Mouse (Mus musculus): ENCODE results near the gene Nav3. TPM values are rescaled to one million over a fixed set of nuclear protein-coding genes. Genes with fewer than 3 reads are reported as not detected.

The Nav3 gene
- polyA plus RNA-seq, 1 experiment from 2014 or later, result 17.6 TPM

GRCm38 (mm10) chr10:110094433-110094832 lies 361.6 kb downstream of the Nav3 start:
- no peak for ATAC-seq
- Histone ChIP-seq H3K4me2 (ENCODE audit: low read length) (no peak overlapping the region), H3K4me1 (ENCODE audit: control insufficient read depth, insufficient read depth, low read length) (no peaks in the 10 kb centered on the region), H3K36me3 (ENCODE audit: control insufficient read depth, insufficient read depth, low read length) (no peaks in the 10 kb centered on the region), H3K9ac (ENCODE audit: low read length) (no peak overlapping the region), H3K27ac (ENCODE audit: low read depth, low read length) (no peak overlapping the region), H3K27me3 (replicated peaks; ENCODE audit: control insufficient read depth, insufficient read depth, low read length) (no peaks in the 10 kb centered on the region), H3K9me3 (replicated peaks; ENCODE audit: control insufficient read depth, low read length) (no peaks in the 10 kb centered on the region), H3K4me3 (ENCODE audit: low read depth, low read length) (no peak overlapping the region)
- DNase-seq (ENCODE audit: low spot score), result no peak

DNA sequence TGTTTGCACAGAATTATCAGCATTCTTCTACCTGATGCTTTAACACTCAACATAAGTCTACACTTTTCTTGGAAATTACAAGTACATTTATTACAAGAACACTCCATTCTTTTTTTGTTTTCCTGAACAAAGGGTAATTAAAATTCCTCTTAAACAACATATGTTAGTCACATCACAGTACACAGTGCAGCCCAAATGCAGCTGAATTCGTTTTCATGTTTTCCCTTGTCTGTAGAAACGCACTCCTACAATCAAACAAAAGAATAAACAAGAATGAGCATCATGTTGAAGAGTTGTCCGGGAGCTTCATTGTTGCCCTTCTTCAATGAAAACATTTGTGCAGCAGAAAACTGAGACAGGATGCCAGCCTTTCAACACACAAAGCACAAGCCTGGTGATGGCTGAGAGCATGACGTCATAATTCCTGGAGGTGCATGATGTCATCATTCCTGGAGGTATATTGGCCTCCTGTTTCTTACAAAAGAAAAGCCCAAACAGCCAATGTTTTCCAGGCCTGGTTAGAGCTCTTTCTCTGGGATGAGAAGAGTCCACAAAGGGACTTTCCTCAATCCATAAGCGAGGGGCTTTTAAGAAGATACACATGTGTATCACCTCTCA lies 367.5 kb downstream of the Nav3 start:
- Histone ChIP-seq H3K9ac (ENCODE audit: low read length) (no peak overlapping the region), H3K9me3 (replicated peaks; ENCODE audit: control insufficient read depth, low read length) (no peaks in the 10 kb centered on the region), H3K4me2 (ENCODE audit: low read length) (no peak overlapping the region), H3K4me1 (ENCODE audit: control insufficient read depth, insufficient read depth, low read length) (peaks cover 4% of the 10 kb centered on the region; the same call in 1 of the 2 replicates), H3K27me3 (replicated peaks; ENCODE audit: control insufficient read depth, insufficient read depth, low read length) (no peaks in the 10 kb centered on the region), H3K27ac (ENCODE audit: low read depth, low read length) (no peak overlapping the region), H3K4me3 (ENCODE audit: low read depth, low read length) (no peak overlapping the region), H3K36me3 (ENCODE audit: control insufficient read depth, insufficient read depth, low read length) (no peaks in the 10 kb centered on the region)
- DNase-seq (ENCODE audit: low spot score), result peak; percentile 49
- peak; percentile 70 for ATAC-seq
- 27% methylated on average over 5 of the region's 5 CpGs for WGBS

DNA sequence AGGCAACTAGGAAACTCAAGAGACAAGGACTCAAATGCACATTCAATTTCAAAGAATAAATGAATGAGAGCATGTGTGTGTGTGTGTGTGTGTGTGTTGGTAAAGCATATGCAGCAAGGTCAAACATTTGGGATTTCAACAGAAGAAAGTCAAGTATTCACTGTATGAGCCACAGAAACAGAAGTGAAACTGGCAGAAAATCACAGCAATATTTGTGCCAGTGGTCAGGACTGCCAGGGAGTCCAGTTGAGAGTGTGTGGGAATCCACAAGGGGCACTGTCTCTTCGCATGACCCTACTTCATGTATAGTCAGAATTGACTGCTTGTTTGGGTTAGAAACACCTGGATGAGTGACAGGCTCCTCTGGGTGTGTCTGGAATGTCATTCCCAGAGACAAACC lies 370.1 kb downstream of the Nav3 start:
- Histone ChIP-seq H3K4me2 (ENCODE audit: low read length) (no peak overlapping the region), H3K4me3 (ENCODE audit: low read depth, low read length) (no peak overlapping the region), H3K9me3 (replicated peaks; ENCODE audit: control insufficient read depth, low read length) (no peaks in the 10 kb centered on the region), H3K36me3 (ENCODE audit: control insufficient read depth, insufficient read depth, low read length) (no peaks in the 10 kb centered on the region), H3K27ac (ENCODE audit: low read depth, low read length) (no peak overlapping the region), H3K27me3 (replicated peaks; ENCODE audit: control insufficient read depth, insufficient read depth, low read length) (no peaks in the 10 kb centered on the region), H3K4me1 (ENCODE audit: control insufficient read depth, insufficient read depth, low read length) (peaks cover 4% of the 10 kb centered on the region; the same call in 1 of the 2 replicates), H3K9ac (ENCODE audit: low read length) (no peak overlapping the region)
- ATAC-seq (no peak), DNase-seq (ENCODE audit: low spot score) (no peak)
- WGBS, result 71% methylated on average over 1 of the region's 1 CpGs

DNA sequence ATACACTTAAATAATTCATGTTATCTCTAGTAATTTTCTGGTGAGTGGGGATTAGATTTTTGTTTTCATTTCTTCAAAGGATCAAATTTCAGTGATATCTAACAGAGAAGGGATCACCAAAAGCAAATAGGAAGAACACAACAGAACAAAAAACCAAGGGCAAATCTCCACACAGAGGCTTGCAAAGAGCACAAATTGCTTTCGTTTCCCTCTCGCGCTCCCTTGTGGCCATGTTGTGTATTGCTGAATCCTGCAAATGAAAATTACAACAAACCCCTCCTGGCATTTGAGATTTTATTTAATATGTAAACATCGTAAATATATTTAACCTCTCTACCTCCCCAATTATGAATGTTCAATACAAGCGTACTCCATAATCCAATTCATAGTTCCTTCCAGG lies 370.8 kb downstream of the Nav3 start:
- peak; percentile 71 for DNase-seq (ENCODE audit: low spot score)
- Histone ChIP-seq H3K27ac (ENCODE audit: low read depth, low read length) (no peak overlapping the region), H3K36me3 (ENCODE audit: control insufficient read depth, insufficient read depth, low read length) (no peaks in the 10 kb centered on the region), H3K4me3 (ENCODE audit: low read depth, low read length) (no peak overlapping the region), H3K4me1 (ENCODE audit: control insufficient read depth, insufficient read depth, low read length) (peaks cover 4% of the 10 kb centered on the region; the same call in 1 of the 2 replicates), H3K27me3 (replicated peaks; ENCODE audit: control insufficient read depth, insufficient read depth, low read length) (no peaks in the 10 kb centered on the region), H3K4me2 (ENCODE audit: low read length) (no peak overlapping the region), H3K9ac (ENCODE audit: low read length) (no peak overlapping the region), H3K9me3 (replicated peaks; ENCODE audit: control insufficient read depth, low read length) (no peaks in the 10 kb centered on the region)
- no peak for ATAC-seq
- 14% methylated on average over 5 of the region's 5 CpGs for WGBS

GRCm38 (mm10) chr10:110076575-110076974 lies 379.4 kb downstream of the Nav3 start:
- Histone ChIP-seq H3K27me3 (replicated peaks; ENCODE audit: control insufficient read depth, insufficient read depth, low read length) (no peaks in the 10 kb centered on the region), H3K4me1 (ENCODE audit: control insufficient read depth, insufficient read depth, low read length) (no peaks in the 10 kb centered on the region), H3K4me2 (ENCODE audit: low read length) (no peak overlapping the region), H3K9ac (ENCODE audit: low read length) (no peak overlapping the region), H3K27ac (ENCODE audit: low read depth, low read length) (no peak overlapping the region), H3K36me3 (ENCODE audit: control insufficient read depth, insufficient read depth, low read length) (no peaks in the 10 kb centered on the region), H3K9me3 (replicated peaks; ENCODE audit: control insufficient read depth, low read length) (no peaks in the 10 kb centered on the region), H3K4me3 (ENCODE audit: low read depth, low read length) (no peak overlapping the region)
- no peak for ATAC-seq
- 88% methylated on average over 5 of the region's 5 CpGs for WGBS
- no peak for DNase-seq (ENCODE audit: low spot score)

DNA sequence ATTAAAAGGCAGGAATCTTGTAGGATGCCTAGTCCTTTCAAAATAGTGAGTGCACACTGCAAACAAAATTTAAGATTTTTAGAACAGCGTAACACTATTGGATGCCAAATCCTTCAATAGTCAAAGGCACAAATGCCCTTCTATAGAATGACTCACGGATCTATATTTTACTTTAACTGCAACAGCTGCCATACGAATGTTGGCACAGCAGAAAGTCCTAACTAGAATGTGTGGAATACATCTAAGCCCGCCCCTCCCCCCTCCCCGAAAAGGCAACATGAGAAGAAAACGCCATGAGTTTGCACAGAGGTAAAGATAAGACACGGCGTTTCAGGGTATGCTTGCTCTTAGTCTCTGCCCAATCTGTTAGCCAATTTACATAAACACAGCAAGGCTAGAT lies 383.6 kb downstream of the Nav3 start:
- Histone ChIP-seq H3K36me3 (ENCODE audit: control insufficient read depth, insufficient read depth, low read length) (no peaks in the 10 kb centered on the region), H3K4me2 (ENCODE audit: low read length) (no peak overlapping the region), H3K9me3 (replicated peaks; ENCODE audit: control insufficient read depth, low read length) (no peaks in the 10 kb centered on the region), H3K4me3 (ENCODE audit: low read depth, low read length) (no peak overlapping the region), H3K9ac (ENCODE audit: low read length) (no peak overlapping the region), H3K27ac (ENCODE audit: low read depth, low read length) (no peak overlapping the region), H3K4me1 (ENCODE audit: control insufficient read depth, insufficient read depth, low read length) (no peaks in the 10 kb centered on the region), H3K27me3 (replicated peaks; ENCODE audit: control insufficient read depth, insufficient read depth, low read length) (no peaks in the 10 kb centered on the region)
- 90% methylated on average over 8 of the region's 8 CpGs for WGBS
- no peak for ATAC-seq
- no peak for DNase-seq (ENCODE audit: low spot score)

DNA sequence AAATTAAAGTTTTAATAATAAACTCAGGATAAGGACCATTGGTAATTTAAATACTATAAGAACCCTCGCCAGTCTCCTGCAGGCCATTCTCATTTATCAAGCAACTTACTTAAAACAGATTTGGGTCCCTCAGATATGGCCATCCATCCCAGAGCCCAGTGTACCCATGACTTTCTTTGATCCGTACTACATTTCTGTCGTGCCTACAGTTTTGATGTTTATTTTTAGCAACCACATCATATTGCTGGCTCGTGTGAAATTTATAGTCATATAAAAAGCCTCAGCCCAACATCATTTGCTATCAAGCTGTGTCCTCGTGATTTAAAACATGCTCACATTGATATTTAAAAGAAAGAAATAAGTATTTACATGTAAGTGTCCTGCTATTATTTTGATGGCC lies 394.8 kb downstream of the Nav3 start:
- Histone ChIP-seq H3K9me3 (replicated peaks; ENCODE audit: control insufficient read depth, low read length) (no peaks in the 10 kb centered on the region), H3K27me3 (replicated peaks; ENCODE audit: control insufficient read depth, insufficient read depth, low read length) (no peaks in the 10 kb centered on the region), H3K27ac (ENCODE audit: low read depth, low read length) (no peak overlapping the region), H3K4me3 (ENCODE audit: low read depth, low read length) (no peak overlapping the region), H3K4me2 (ENCODE audit: low read length) (no peak overlapping the region), H3K36me3 (ENCODE audit: control insufficient read depth, insufficient read depth, low read length) (no peaks in the 10 kb centered on the region), H3K4me1 (ENCODE audit: control insufficient read depth, insufficient read depth, low read length) (no peaks in the 10 kb centered on the region), H3K9ac (ENCODE audit: low read length) (no peak overlapping the region)
- ATAC-seq (no peak), DNase-seq (ENCODE audit: low spot score) (no peak)
- 90% methylated on average over 5 of the region's 5 CpGs for WGBS

DNA sequence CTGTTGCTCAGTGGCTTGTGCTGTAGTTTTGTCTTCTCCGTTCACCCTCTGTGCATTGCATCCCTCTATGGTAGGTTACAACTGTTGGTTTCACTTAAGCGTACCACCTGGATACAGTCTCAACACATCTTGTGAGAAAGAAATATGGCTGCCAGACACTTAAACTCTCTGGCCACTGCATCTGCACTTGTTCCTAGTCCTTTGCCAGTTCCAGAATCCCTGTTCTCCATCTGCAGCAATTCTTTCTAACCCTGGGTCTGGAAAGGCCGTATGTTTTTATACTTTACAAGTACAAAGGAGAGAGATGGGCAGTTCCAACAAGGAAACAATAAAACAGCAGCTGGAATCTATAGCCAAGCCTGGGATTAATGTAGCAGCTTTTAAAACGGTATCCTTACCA lies 418.5 kb downstream of the Nav3 start:
- no peak overlapping the region for H3K9ac ChIP-seq (ENCODE audit: low read length)

DNA sequence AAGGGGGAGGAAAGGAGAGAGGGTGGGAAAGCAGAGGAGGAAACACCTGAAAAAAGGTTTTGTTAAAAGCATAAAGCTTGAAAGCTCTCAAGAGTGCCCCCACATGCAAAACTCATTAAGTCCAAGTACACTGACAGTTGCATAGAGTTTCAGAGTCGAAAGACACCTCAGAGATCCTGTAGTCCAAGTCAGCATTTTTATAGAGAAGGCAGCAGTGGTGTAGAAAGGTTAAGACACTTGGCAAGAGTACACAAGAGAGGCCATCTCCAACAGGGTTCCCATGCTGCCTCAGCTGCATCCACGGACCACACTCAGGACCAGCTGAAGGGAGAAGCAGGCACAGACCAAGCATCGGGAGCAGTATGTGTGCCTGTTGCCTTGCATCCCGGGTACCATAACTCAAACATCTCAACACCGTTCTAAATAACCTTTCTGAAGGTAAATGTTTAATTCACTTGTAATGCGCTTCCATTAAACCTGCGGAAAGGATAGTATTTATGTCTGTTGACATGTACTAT lies 421.4 kb downstream of the Nav3 start:
- WGBS, result 93% methylated on average over 7 of the region's 7 CpGs

More for the DNA sequence above, 418.5 kb downstream of the Nav3 start:
- no peak for DNase-seq (ENCODE audit: low spot score)
- H3K27me3 ChIP-seq (replicated peaks; ENCODE audit: control insufficient read depth, insufficient read depth, low read length), result no peaks in the 10 kb centered on the region
- no peak overlapping the region for H3K27ac ChIP-seq (ENCODE audit: low read depth, low read length)
- no peak overlapping the region for H3K4me2 ChIP-seq (ENCODE audit: low read length)
- WGBS, result 91% methylated on average over 4 of the region's 4 CpGs
- H3K4me3 ChIP-seq (ENCODE audit: low read depth, low read length), result no peak overlapping the region
- ATAC-seq, result no peak
- H3K4me1 ChIP-seq (ENCODE audit: control insufficient read depth, insufficient read depth, low read length), result no peaks in the 10 kb centered on the region
- H3K36me3 ChIP-seq (ENCODE audit: control insufficient read depth, insufficient read depth, low read length), result no peaks in the 10 kb centered on the region
- H3K9me3 ChIP-seq (replicated peaks; ENCODE audit: control insufficient read depth, low read length), result no peaks in the 10 kb centered on the region

More for the DNA sequence above, 421.4 kb downstream of the Nav3 start:
- Histone ChIP-seq H3K9me3 (replicated peaks; ENCODE audit: control insufficient read depth, low read length) (no peaks in the 10 kb centered on the region), H3K4me1 (ENCODE audit: control insufficient read depth, insufficient read depth, low read length) (no peaks in the 10 kb centered on the region), H3K27me3 (replicated peaks; ENCODE audit: control insufficient read depth, insufficient read depth, low read length) (no peaks in the 10 kb centered on the region), H3K36me3 (ENCODE audit: control insufficient read depth, insufficient read depth, low read length) (no peaks in the 10 kb centered on the region), H3K9ac (ENCODE audit: low read length) (no peak overlapping the region), H3K4me2 (ENCODE audit: low read length) (no peak overlapping the region), H3K27ac (ENCODE audit: low read depth, low read length) (no peak overlapping the region), H3K4me3 (ENCODE audit: low read depth, low read length) (no peak overlapping the region)
- DNase-seq (ENCODE audit: low spot score) (no peak), ATAC-seq (no peak)

All from forebrain, embryonic 14.5 days (tissue).